Mouse (Mus musculus) lung, postnatal 0 days (tissue): ENCODE measurements around the gene Plxnc1.
A peak's percentile ranks its signal among the peaks of the same experiment; 100 is the strongest.

Source experiments
- CTCF ChIP-seq: IDR thresholded peaks from 2 replicates; pipeline ENCODE4 v1.5.1; 2016; ENCODE audit warnings: antibody characterized with exemption, mild to moderate bottlenecking
- EP300 ChIP-seq: IDR thresholded peaks from 2 replicates; pipeline ENCODE4 v1.6.1; 2016; ENCODE audit warnings: antibody characterized with exemption, mild to moderate bottlenecking, control low read depth

GRCm38 (mm10) chr10:94931961-94932832 is 12.4 kb downstream of the Plxnc1 start:
- TF ChIP-seq CTCF (peak; percentile 35), EP300 (peak; percentile 84)
